Mouse (Mus musculus): ENCODE results near the gene Eif6.
A peak's percentile ranks its signal among the peaks of the same experiment; 100 is the strongest.
"Not testable (repeated sequence)": the region's sequence is repeated elsewhere in the genome, so short reads cannot be mapped to it uniquely, and the experiment has no call there.

The Eif6 gene

GRCm38 (mm10) chr2:155826630-155827424 is at the start of gene Eif6:
Eif6 (minus strand) TSS chr2:155826925.
- DNase-seq (ENCODE audit: low spot score): peak; percentile 59

GRCm38 (mm10) chr2:155873636-155874035 is 46.9 kb upstream of the Eif6 start:
- DNase-seq (ENCODE audit: low spot score): no peak

- DNase-seq (ENCODE audit: low spot score): no peak
Observed at GRCm38 (mm10) chr2:155872930-155873507, 46.3 kb upstream of the Eif6 start.

GRCm38 (mm10) chr2:155872486-155872885 is 45.8 kb upstream of the Eif6 start:
- DNase-seq (ENCODE audit: low spot score): no peak

GRCm38 (mm10) chr2:155869772-155870171 is 43.0 kb upstream of the Eif6 start:
- DNase-seq (ENCODE audit: low spot score): no peak

- no peak for DNase-seq (ENCODE audit: low spot score)
Observed at GRCm38 (mm10) chr2:155868320-155868719, 41.6 kb upstream of the Eif6 start.

- DNase-seq (ENCODE audit: low spot score): no peak
Observed at GRCm38 (mm10) chr2:155863301-155863867, 36.7 kb upstream of the Eif6 start.

- no peak for DNase-seq (ENCODE audit: low spot score)
Observed at GRCm38 (mm10) chr2:155862573-155863300, 36.0 kb upstream of the Eif6 start.

GRCm38 (mm10) chr2:155861581-155861980 is 34.9 kb upstream of the Eif6 start:
- no peak for DNase-seq (ENCODE audit: low spot score)

GRCm38 (mm10) chr2:155860102-155860501 is 33.4 kb upstream of the Eif6 start:
- DNase-seq (ENCODE audit: low spot score): no peak

- no peak for DNase-seq (ENCODE audit: low spot score)
Observed at GRCm38 (mm10) chr2:155852536-155852935, 25.8 kb upstream of the Eif6 start.

- no peak for DNase-seq (ENCODE audit: low spot score)
Observed at GRCm38 (mm10) chr2:155850120-155850519, 23.4 kb upstream of the Eif6 start.

- no peak for DNase-seq (ENCODE audit: low spot score)
Observed at GRCm38 (mm10) chr2:155849464-155849863, 22.7 kb upstream of the Eif6 start.

GRCm38 (mm10) chr2:155848291-155848690 is 21.6 kb upstream of the Eif6 start:
- peak; percentile 65 for DNase-seq (ENCODE audit: low spot score)

- no peak for DNase-seq (ENCODE audit: low spot score)
Observed at GRCm38 (mm10) chr2:155846930-155847329, 20.2 kb upstream of the Eif6 start.

GRCm38 (mm10) chr2:155838961-155839360 is 12.2 kb upstream of the Eif6 start:
- no peak for DNase-seq (ENCODE audit: low spot score)

GRCm38 (mm10) chr2:155837961-155838360 is 11.2 kb upstream of the Eif6 start:
- DNase-seq (ENCODE audit: low spot score): no peak

GRCm38 (mm10) chr2:155834732-155835131 is 8.0 kb upstream of the Eif6 start, which contains the start of gene Fam83c:
Fam83c (minus strand) TSS chr2:155834854.
- DNase-seq (ENCODE audit: low spot score): no peak

- DNase-seq (ENCODE audit: low spot score): not testable (repeated sequence)
Observed at GRCm38 (mm10) chr2:155832087-155832486, 5.4 kb upstream of the Eif6 start.

GRCm38 (mm10) chr2:155831302-155831701 is 4.6 kb upstream of the Eif6 start:
- DNase-seq (ENCODE audit: low spot score): no peak

- no peak for DNase-seq (ENCODE audit: low spot score)
Observed at GRCm38 (mm10) chr2:155830841-155831240, 4.1 kb upstream of the Eif6 start.

- no peak for DNase-seq (ENCODE audit: low spot score)
Observed at GRCm38 (mm10) chr2:155825904-155826629, 658 bp downstream of the Eif6 start.

Measured in layer of hippocampus, adult 9-10 months (tissue).